Mouse (Mus musculus): ENCODE measurements around the gene Htr3a.

- no peak for TF ChIP-seq CTCF (IDR thresholded peaks at IDR 0.05; ENCODE audit: insufficient read depth, low read length)
- TF ChIP-seq POLR2A (IDR thresholded peaks at IDR 0.05; ENCODE audit: borderline replicate concordance, extremely low read depth, low read depth, low read length) = no peak
Measured at GRCm38 (mm10) chr9:48866523-48867121, 44.3 kb downstream of the Htr3a start.
